Comparison of ENCODE assay signal across 17 mouse cellular contexts in the genomic region with DNA sequence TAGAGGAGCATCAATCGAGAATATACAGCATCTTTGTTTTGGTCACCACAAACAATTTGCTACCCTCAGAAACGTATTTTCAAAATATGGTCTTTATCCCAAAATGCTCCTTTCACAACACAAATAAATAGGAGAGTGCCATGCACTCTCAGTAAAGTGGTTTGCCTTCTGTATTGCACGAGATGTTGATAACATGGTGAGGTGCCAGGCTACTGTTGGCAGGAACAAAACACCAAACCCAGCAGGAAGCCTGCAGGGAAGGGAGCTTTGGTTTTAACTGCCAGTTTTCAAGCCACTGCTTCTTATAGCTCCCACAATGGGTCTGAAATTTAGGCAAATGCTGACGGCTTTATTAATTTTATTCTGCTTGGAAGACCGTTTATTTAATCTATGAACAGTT.
DNase-seq lines count a peak whose midpoint lies in the region; ATAC-seq and TF ChIP-seq lines count a peak whose summit lies in the region.
"Had no signal": no experiment of that assay in that cellular context is flagged by ENCODE, and none has a peak within 500 bp of the region (broad histone marks: within the 10 kb centered on the region; RNA-seq: fewer than 3 reads in every experiment).

No protein-coding gene starts in this region.

- H3K4me1 ChIP-seq in forebrain, postnatal 0 days (ENCODE audit: insufficient read depth) = no peaks in the 10 kb centered on the region
- H3K4me1 ChIP-seq in forebrain, embryonic 13.5 days = peaks cover 16% of the 10 kb centered on the region; the same call in 1 of the 2 replicates
- H3K4me1 ChIP-seq: limb, embryonic 15.5 days had no signal

- H3K27me3 ChIP-seq in forebrain, postnatal 0 days (ENCODE audit: insufficient read depth, low read length) = no peaks in the 10 kb centered on the region
- H3K27me3 ChIP-seq in forebrain, embryonic 13.5 days = no peaks in the 10 kb centered on the region
- H3K27me3 ChIP-seq: limb, embryonic 15.5 days; midbrain, embryonic 12.5 days had no signal

- H3K27ac ChIP-seq in forebrain, postnatal 0 days (ENCODE audit: low read depth, low read length) = no peak overlapping the region
- no peak overlapping the region for H3K27ac ChIP-seq in forebrain, embryonic 13.5 days
- H3K27ac ChIP-seq: limb, embryonic 15.5 days; midbrain, embryonic 12.5 days had no signal

- WGBS in forebrain, postnatal 0 days = 20% methylated on average over 5 of the region's 5 CpGs
- WGBS in forebrain, embryonic 13.5 days = 34% methylated on average over 5 of the region's 5 CpGs

- DNase-seq in forebrain, postnatal 0 days = peak; percentile 60
- peak; percentile 66 for DNase-seq in left cerebral cortex, postnatal 4 days
- no peak for DNase-seq in left cerebral cortex, adult 18-20 months (ENCODE audit: low spot score in 2 of 2)
- peak; percentile 84 to 88 for DNase-seq in cerebellum, adult 18-20 months
- DNase-seq in embryo, embryonic 9.5 days (ENCODE audit: extremely low spot score) = no peak
- DNase-seq in heart, postnatal 36 days = no peak
- DNase-seq: gastrocnemius, postnatal 14 days; kidney, adult 18-20 months; kidney, postnatal 14 days; lung, adult 18-20 months; lung, postnatal 36 days; thymus, adult 18-20 months had no signal

- no peak for TF ChIP-seq CTCF in forebrain, postnatal 0 days (IDR thresholded peaks at IDR 0.05; ENCODE audit: low read depth)

- intact Hi-C loops in left cerebral cortex, postnatal 4 days (cut with DNase I) = no loop called here
- intact Hi-C loops in heart, postnatal 36 days (cut with DNase I) = no loop called here

- no peak overlapping the region for H3K4me3 ChIP-seq in forebrain, postnatal 0 days (ENCODE audit: low read depth, low read length)
- no peak overlapping the region for H3K4me3 ChIP-seq in forebrain, embryonic 13.5 days
- H3K4me3 ChIP-seq: limb, embryonic 15.5 days; midbrain, embryonic 12.5 days had no signal

- no peaks in the 10 kb centered on the region for H3K36me3 ChIP-seq in forebrain, postnatal 0 days (ENCODE audit: insufficient read depth)
- no peaks in the 10 kb centered on the region for H3K36me3 ChIP-seq in forebrain, embryonic 13.5 days (ENCODE audit: poor library complexity, severe bottlenecking)
- H3K36me3 ChIP-seq: limb, embryonic 15.5 days; midbrain, embryonic 12.5 days had no signal

- H3K4me2 ChIP-seq in forebrain, postnatal 0 days (ENCODE audit: low read depth) = no peak overlapping the region
- no peak overlapping the region for H3K4me2 ChIP-seq in forebrain, embryonic 13.5 days
- H3K4me2 ChIP-seq: heart, embryonic 11.5 days; limb, embryonic 15.5 days; midbrain, embryonic 12.5 days had no signal

- peak; percentile 56; the same call in 1 of the 2 replicates for ATAC-seq in forebrain, postnatal 0 days
- ATAC-seq in forebrain, embryonic 13.5 days = no peak
- ATAC-seq in common myeloid progenitor, adult 5-6 weeks (replicated peaks; ENCODE audit: low read depth, poor library complexity, severe bottlenecking) = peak; percentile 60; the same call in 1 of the 2 replicates

- H3K9me3 ChIP-seq in forebrain, postnatal 0 days (ENCODE audit: low read length) = no peaks in the 10 kb centered on the region
- H3K9me3 ChIP-seq in forebrain, embryonic 13.5 days (replicated peaks) = no peaks in the 10 kb centered on the region
- H3K9me3 ChIP-seq: limb, embryonic 15.5 days; midbrain, embryonic 12.5 days had no signal

- H3K9ac ChIP-seq in forebrain, postnatal 0 days = no peak overlapping the region
- H3K9ac ChIP-seq in forebrain, embryonic 13.5 days = no peak overlapping the region
- H3K9ac ChIP-seq: limb, embryonic 15.5 days; midbrain, embryonic 12.5 days had no signal

Comparison
In these comparisons a context has a peak if more than half of its experiments do, and no peak if none do; other contexts are left out.
1. DNase-seq: peak in forebrain, postnatal 0 days (single experiment), left cerebral cortex, postnatal 4 days (single experiment) and cerebellum, adult 18-20 months (2 of 2); none in left cerebral cortex, adult 18-20 months (0 of 2), embryo, embryonic 9.5 days (single experiment) and heart, postnatal 36 days (0 of 2).